Mouse (Mus musculus) neural tube, embryonic 11.5 days (tissue): Measurements from ENCODE around the gene Nepro. TPM values are rescaled to one million over a fixed set of nuclear protein-coding genes. Genes with fewer than 3 reads are reported as not detected.
A peak's percentile ranks its signal among the peaks of the same experiment; 100 is the strongest.

Experiments
- ATAC-seq: fragments of 200-750 bp; cut with Nextera tagmentation; 2 replicates; pipeline ENCODE4 v1.8.0; 2017; ENCODE audit warnings: moderate number of reproducible peaks, mild to moderate bottlenecking, moderate TSS enrichment, moderate library complexity; ENCODE audit not compliant: insufficient read depth, low FRiP score, low TSS enrichment
- DNase-seq: peaks from one replicate; pipeline ENCODE4 v3.0.0-alpha.2; 2015; ENCODE audit warnings: low spot score
- H3K27ac ChIP-seq: fragments of 300-500 bp; sonication (generic); 2 replicates; pipeline ENCODE4 v1.5.1; 2014; ENCODE audit warnings: low read depth, mild to moderate bottlenecking, low read length
- H3K27me3 ChIP-seq: fragments of 300-500 bp; sonication (generic); 2 replicates; pipeline ENCODE4 v1.6.1; 2014; ENCODE audit warnings: mild to moderate bottlenecking, low read length, mixed read lengths; ENCODE audit not compliant: control insufficient read depth, insufficient read depth
- H3K36me3 ChIP-seq: fragments of 300-500 bp; sonication (generic); 2 replicates; pipeline ENCODE4 v1.6.1; 2014; ENCODE audit warnings: mild to moderate bottlenecking, low read length, moderate library complexity, mixed read lengths; ENCODE audit not compliant: control insufficient read depth, insufficient read depth
- H3K4me1 ChIP-seq: fragments of 300-500 bp; sonication (generic); 2 replicates; pipeline ENCODE4 v1.6.1; 2014; ENCODE audit warnings: low read length, mixed read lengths; ENCODE audit not compliant: control insufficient read depth, insufficient read depth
- H3K4me2 ChIP-seq: fragments of 300-500 bp; sonication (generic); 2 replicates; pipeline ENCODE4 v1.6.1; 2014; ENCODE audit warnings: low read depth, mild to moderate bottlenecking, moderate library complexity
- H3K4me3 ChIP-seq: fragments of 300-500 bp; sonication (generic); 2 replicates; pipeline ENCODE4 v1.5.1; 2014; ENCODE audit warnings: low read depth, low read length
- H3K9ac ChIP-seq: fragments of 300-500 bp; sonication (generic); 2 replicates; pipeline ENCODE4 v1.6.1; 2014; ENCODE audit warnings: mild to moderate bottlenecking, low read length
- H3K9me3 ChIP-seq: fragments of 300-500 bp; sonication (generic); 2 replicates; pipeline ENCODE4 v1.6.1; 2016; ENCODE audit warnings: low read length; ENCODE audit not compliant: control insufficient read depth
- WGBS: fragments of 180-500 bp; shearing (Covaris S2); extraction: QIAGEN DNeasy Blood & Tissue Kit; methylation state at CpG from one replicate; pipeline ENCODE4 v1.1.7; 2014; 5-methylcytosine and 5-hydroxymethylcytosine counted together
- polyA plus RNA-seq: library from polyadenylated mRNA; unstranded; fragments of >200 nt; fragmentation: Nextera tagmentation; extraction: Ambion mirVana; gene quantifications from 2 replicates; pipeline ENCODE4 v1.2.1, GENCODE M21; 2014

The Nepro gene
- polyA plus RNA-seq, 1 experiment from 2014 or later: 12.3 TPM

GRCm38 (mm10) chr16:44687719-44688420 lies 36.2 kb upstream of the Nepro start:
- 4% methylated on average over 18 of the region's 18 CpGs for WGBS
- peak overlapping the region; percentile 7; the same call in 1 of the 2 replicates for H3K4me3 ChIP-seq
- H3K36me3 ChIP-seq: no peaks in the 10 kb centered on the region
- no peaks in the 10 kb centered on the region for H3K27me3 ChIP-seq
- peak overlapping the region; percentile 9 for H3K9ac ChIP-seq
- ATAC-seq (no peak; the same call in 1 of the 2 replicates), DNase-seq (peak; percentile 45)
- peak overlapping the region; percentile 88 for H3K27ac ChIP-seq
- peaks cover 20% of the 10 kb centered on the region for H3K4me1 ChIP-seq
- H3K4me2 ChIP-seq: peak overlapping the region; percentile 33
- no peaks in the 10 kb centered on the region for H3K9me3 ChIP-seq

GRCm38 (mm10) chr16:44688507-44688906 lies 35.6 kb upstream of the Nepro start:
- ATAC-seq (no peak), DNase-seq (peak; percentile 64)
- H3K27ac ChIP-seq: peak overlapping the region; percentile 88
- 2% methylated on average over 4 of the region's 4 CpGs for WGBS
- H3K9ac ChIP-seq: 0 out of 2 replicates have a peak overlapping the region, but pooled peaks have one; percentile 9
- H3K9me3 ChIP-seq: no peaks in the 10 kb centered on the region
- H3K27me3 ChIP-seq: no peaks in the 10 kb centered on the region
- peak overlapping the region; percentile 33 for H3K4me2 ChIP-seq
- H3K36me3 ChIP-seq: no peaks in the 10 kb centered on the region
- H3K4me1 ChIP-seq: peaks cover 20% of the 10 kb centered on the region
- H3K4me3 ChIP-seq: no peak overlapping the region

- Histone ChIP-seq H3K4me3 (no peak overlapping the region), H3K4me1 (peaks cover 16% of the 10 kb centered on the region), H3K9me3 (no peaks in the 10 kb centered on the region), H3K27me3 (no peaks in the 10 kb centered on the region), H3K4me2 (no peak overlapping the region), H3K36me3 (no peaks in the 10 kb centered on the region), H3K27ac (no peak overlapping the region), H3K9ac (no peak overlapping the region)
- ATAC-seq (no peak), DNase-seq (no peak)
- 80% methylated on average over 2 of the region's 2 CpGs for WGBS
Observed at GRCm38 (mm10) chr16:44690501-44690900, 33.6 kb upstream of the Nepro start.

GRCm38 (mm10) chr16:44691066-44691465 lies 33.0 kb upstream of the Nepro start:
- ATAC-seq: no peak
- H3K4me2 ChIP-seq: no peak overlapping the region
- no peaks in the 10 kb centered on the region for H3K36me3 ChIP-seq
- H3K27ac ChIP-seq: no peak overlapping the region
- no peaks in the 10 kb centered on the region for H3K9me3 ChIP-seq
- peaks cover 18% of the 10 kb centered on the region for H3K4me1 ChIP-seq
- H3K9ac ChIP-seq: no peak overlapping the region
- H3K27me3 ChIP-seq: no peaks in the 10 kb centered on the region
- H3K4me3 ChIP-seq: no peak overlapping the region
- WGBS: 72% methylated on average over 2 of the region's 2 CpGs
- no peak for DNase-seq

GRCm38 (mm10) chr16:44691561-44692141 lies 32.5 kb upstream of the Nepro start:
- Histone ChIP-seq H3K9ac (no peak overlapping the region), H3K9me3 (no peaks in the 10 kb centered on the region), H3K27me3 (no peaks in the 10 kb centered on the region), H3K4me1 (peaks cover 19% of the 10 kb centered on the region), H3K36me3 (no peaks in the 10 kb centered on the region), H3K4me3 (no peak overlapping the region), H3K4me2 (no peak overlapping the region), H3K27ac (no peak overlapping the region)
- no peak for ATAC-seq
- WGBS: 73% methylated on average over 17 of the region's 17 CpGs
- no peak for DNase-seq

GRCm38 (mm10) chr16:44692541-44692940 lies 31.6 kb upstream of the Nepro start:
- Histone ChIP-seq H3K27me3 (no peaks in the 10 kb centered on the region), H3K9me3 (no peaks in the 10 kb centered on the region), H3K4me3 (no peak overlapping the region), H3K9ac (no peak overlapping the region), H3K4me1 (peaks cover 10% of the 10 kb centered on the region), H3K27ac (no peak overlapping the region), H3K36me3 (no peaks in the 10 kb centered on the region), H3K4me2 (no peak overlapping the region)
- DNase-seq: no peak
- WGBS: 86% methylated on average over 1 of the region's 1 CpGs
- ATAC-seq: no peak

GRCm38 (mm10) chr16:44693695-44694094 lies 30.4 kb upstream of the Nepro start:
- DNase-seq (no peak), ATAC-seq (no peak)
- Histone ChIP-seq H3K9ac (no peak overlapping the region), H3K27ac (no peak overlapping the region), H3K27me3 (no peaks in the 10 kb centered on the region), H3K4me3 (no peak overlapping the region), H3K4me1 (peaks cover 6% of the 10 kb centered on the region), H3K4me2 (no peak overlapping the region), H3K36me3 (no peaks in the 10 kb centered on the region), H3K9me3 (no peaks in the 10 kb centered on the region)
- 63% methylated on average over 6 of the region's 6 CpGs for WGBS

- H3K36me3 ChIP-seq: no peaks in the 10 kb centered on the region
- DNase-seq: no peak
Observed at GRCm38 (mm10) chr16:44695214-44695858, 28.8 kb upstream of the Nepro start.

More at GRCm38 (mm10) chr16:44695214-44695858, 28.8 kb upstream of the Nepro start:
- no peak overlapping the region for H3K4me2 ChIP-seq
- no peak for ATAC-seq
- 0 out of 2 replicates have a peak, but pooled peaks cover 5% of the 10 kb centered on the region for H3K4me1 ChIP-seq
- no peak overlapping the region for H3K4me3 ChIP-seq
- no peaks in the 10 kb centered on the region for H3K9me3 ChIP-seq
- H3K9ac ChIP-seq: no peak overlapping the region
- no peak overlapping the region for H3K27ac ChIP-seq
- WGBS: 88% methylated on average over 8 of the region's 8 CpGs
- no peaks in the 10 kb centered on the region for H3K27me3 ChIP-seq
